Mouse (Mus musculus): ENCODE data around the gene Caskin2. TPM values are rescaled to one million over a fixed set of nuclear protein-coding genes. Genes with fewer than 3 reads are reported as not detected.

The Caskin2 gene
- polyA plus RNA-seq, 1 experiment from 2014 or later: 11.2 TPM

DNA sequence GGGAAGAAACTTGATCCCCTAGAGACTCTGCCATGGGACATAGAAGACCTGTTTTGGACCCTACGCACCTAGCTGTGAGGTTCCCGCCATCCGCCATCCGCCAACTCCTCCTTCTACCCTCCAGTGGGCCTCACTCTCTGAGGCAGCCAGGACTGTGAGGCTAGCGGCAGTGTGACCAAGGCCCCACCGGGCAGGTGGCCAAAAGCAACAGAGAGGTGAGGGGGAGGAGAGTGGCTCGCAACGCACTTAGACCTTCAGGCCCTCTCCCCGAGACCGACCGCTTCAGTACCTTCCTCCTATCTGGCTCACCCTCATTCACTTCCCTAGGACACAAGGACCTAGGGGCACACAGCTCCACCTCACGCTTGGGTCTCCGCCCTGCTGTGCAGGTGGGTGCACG, 3.1 kb downstream of the Caskin2 start:
- Histone ChIP-seq H3K4me3 (ENCODE audit: low read length) (peak overlapping the region; percentile 97), H3K27ac (ENCODE audit: low read length) (peak overlapping the region; percentile 75), H3K9me3 (ENCODE audit: control insufficient read depth, low read length) (no peaks in the 10 kb centered on the region), H3K4me1 (ENCODE audit: control insufficient read depth, insufficient read depth, low read length) (peaks cover 52% of the 10 kb centered on the region), H3K27me3 (replicated peaks; ENCODE audit: control insufficient read depth, insufficient read depth, low read length) (no peaks in the 10 kb centered on the region), H3K36me3 (ENCODE audit: control insufficient read depth, insufficient read depth, low read length) (peaks cover 7% of the 10 kb centered on the region; the same call in 1 of the 2 replicates), H3K4me2 (ENCODE audit: low read depth, low read length) (peak overlapping the region; percentile 90), H3K9ac (ENCODE audit: low read depth, low read length) (peak overlapping the region; percentile 95)
- 59% methylated on average over 14 of the region's 14 CpGs for WGBS
- ATAC-seq: no peak

DNA sequence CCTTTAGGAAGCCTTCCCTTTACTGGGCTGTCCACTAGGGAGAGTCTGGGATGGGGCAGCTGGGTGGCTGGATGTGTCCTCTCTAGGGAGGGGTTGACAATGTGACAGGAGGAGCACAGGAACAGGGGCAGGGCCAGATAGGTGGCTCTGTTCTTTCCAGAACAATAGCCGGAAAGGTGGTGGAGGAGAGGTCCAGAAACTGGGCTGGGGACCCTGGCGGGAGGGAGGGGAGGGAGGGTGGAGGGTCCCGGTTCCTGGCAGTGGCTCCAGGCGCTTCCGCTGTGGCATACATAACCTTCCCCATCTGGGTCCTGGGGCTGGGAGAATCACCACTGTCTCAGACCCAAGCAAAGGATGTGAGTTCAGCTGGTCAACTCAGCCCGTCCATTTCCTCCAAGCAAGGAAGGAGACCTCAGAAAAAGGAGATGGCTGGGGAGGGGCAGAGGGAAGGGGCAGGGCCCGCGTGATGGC, 4.1 kb downstream of the Caskin2 start:
- peaks cover 48% of the 10 kb centered on the region for H3K4me1 ChIP-seq (ENCODE audit: control insufficient read depth, insufficient read depth, low read length)
- no peaks in the 10 kb centered on the region for H3K27me3 ChIP-seq (replicated peaks; ENCODE audit: control insufficient read depth, insufficient read depth, low read length)
- H3K4me2 ChIP-seq (ENCODE audit: low read depth, low read length): peak overlapping the region; percentile 90
- peak overlapping the region; percentile 75 for H3K27ac ChIP-seq (ENCODE audit: low read length)
- WGBS: 53% methylated on average over 8 of the region's 8 CpGs
- no peak overlapping the region for H3K4me3 ChIP-seq (ENCODE audit: low read length)
- H3K36me3 ChIP-seq (ENCODE audit: control insufficient read depth, insufficient read depth, low read length): peaks cover 16% of the 10 kb centered on the region
- ATAC-seq: no peak
- H3K9me3 ChIP-seq (ENCODE audit: control insufficient read depth, low read length): no peaks in the 10 kb centered on the region
- H3K9ac ChIP-seq (ENCODE audit: low read depth, low read length): peak overlapping the region; percentile 50; the same call in 1 of the 2 replicates

DNA sequence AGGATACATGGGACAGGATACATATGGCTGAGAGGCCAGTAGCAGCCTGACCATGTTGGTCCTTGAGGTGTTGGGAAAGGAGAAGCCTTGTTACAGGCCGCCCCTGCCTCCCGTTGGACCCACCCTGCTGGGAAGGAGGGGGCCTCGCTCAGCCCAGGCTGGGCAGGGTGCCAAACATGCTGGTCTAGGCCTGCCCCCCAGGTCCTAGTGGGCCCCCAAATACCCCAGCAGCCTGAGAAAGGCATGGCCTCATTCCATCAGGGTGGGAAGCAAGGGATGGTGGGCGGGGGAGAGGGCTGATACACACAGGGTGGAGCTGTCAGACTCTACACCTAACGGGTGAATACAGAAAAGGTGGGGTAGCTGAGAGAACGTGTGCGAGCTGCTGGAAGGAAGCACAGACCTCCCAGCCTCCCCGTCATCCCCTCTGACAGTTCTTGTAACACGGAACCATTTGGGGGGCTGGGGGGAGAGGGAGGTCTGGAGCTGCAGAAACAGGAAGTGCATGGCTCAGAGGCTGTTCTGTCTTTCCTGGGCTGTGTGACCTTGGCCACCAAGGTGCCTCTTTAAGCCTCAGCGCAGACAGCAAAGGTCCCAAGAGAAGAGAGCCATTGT, 4.6 kb downstream of the Caskin2 start:
- Histone ChIP-seq H3K27ac (ENCODE audit: low read length) (peak overlapping the region; percentile 75), H3K27me3 (replicated peaks; ENCODE audit: control insufficient read depth, insufficient read depth, low read length) (no peaks in the 10 kb centered on the region), H3K36me3 (ENCODE audit: control insufficient read depth, insufficient read depth, low read length) (peaks cover 17% of the 10 kb centered on the region), H3K9ac (ENCODE audit: low read depth, low read length) (peak overlapping the region; percentile 50; the same call in 1 of the 2 replicates), H3K4me1 (ENCODE audit: control insufficient read depth, insufficient read depth, low read length) (peaks cover 46% of the 10 kb centered on the region), H3K4me3 (ENCODE audit: low read length) (no peak overlapping the region), H3K4me2 (ENCODE audit: low read depth, low read length) (peak overlapping the region; percentile 90), H3K9me3 (ENCODE audit: control insufficient read depth, low read length) (no peaks in the 10 kb centered on the region)
- ATAC-seq: no peak
- WGBS: 29% methylated on average over 10 of the region's 10 CpGs

DNA sequence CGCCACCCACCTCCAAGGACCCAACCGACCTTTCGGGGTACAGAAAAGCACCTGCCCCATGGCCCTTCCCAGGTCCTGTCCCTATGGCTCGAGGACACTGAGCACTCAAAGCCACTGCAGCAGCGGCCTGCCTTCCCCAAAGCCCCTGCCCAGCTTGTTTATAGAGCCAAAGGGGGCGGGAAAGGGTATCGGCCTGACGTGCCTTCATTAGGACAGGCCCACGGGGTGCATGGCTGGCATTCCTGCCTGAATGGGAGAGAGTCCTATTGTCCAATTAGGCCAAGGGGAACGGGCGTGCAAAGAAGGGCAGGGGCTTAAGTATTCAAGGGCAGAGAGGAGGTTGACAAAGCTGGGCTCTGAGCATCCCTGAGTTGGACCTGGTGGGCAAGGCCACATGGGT, 5.5 kb downstream of the Caskin2 start:
- 77% methylated on average over 11 of the region's 11 CpGs for WGBS
- ATAC-seq: no peak
- Histone ChIP-seq H3K27me3 (replicated peaks; ENCODE audit: control insufficient read depth, insufficient read depth, low read length) (no peaks in the 10 kb centered on the region), H3K4me1 (ENCODE audit: control insufficient read depth, insufficient read depth, low read length) (peaks cover 46% of the 10 kb centered on the region), H3K4me3 (ENCODE audit: low read length) (no peak overlapping the region), H3K36me3 (ENCODE audit: control insufficient read depth, insufficient read depth, low read length) (peaks cover 22% of the 10 kb centered on the region), H3K27ac (ENCODE audit: low read length) (no peak overlapping the region; the same call in 1 of the 2 replicates), H3K4me2 (ENCODE audit: low read depth, low read length) (no peak overlapping the region), H3K9ac (ENCODE audit: low read depth, low read length) (peak overlapping the region; percentile 19; the same call in 1 of the 2 replicates), H3K9me3 (ENCODE audit: control insufficient read depth, low read length) (no peaks in the 10 kb centered on the region)

DNA sequence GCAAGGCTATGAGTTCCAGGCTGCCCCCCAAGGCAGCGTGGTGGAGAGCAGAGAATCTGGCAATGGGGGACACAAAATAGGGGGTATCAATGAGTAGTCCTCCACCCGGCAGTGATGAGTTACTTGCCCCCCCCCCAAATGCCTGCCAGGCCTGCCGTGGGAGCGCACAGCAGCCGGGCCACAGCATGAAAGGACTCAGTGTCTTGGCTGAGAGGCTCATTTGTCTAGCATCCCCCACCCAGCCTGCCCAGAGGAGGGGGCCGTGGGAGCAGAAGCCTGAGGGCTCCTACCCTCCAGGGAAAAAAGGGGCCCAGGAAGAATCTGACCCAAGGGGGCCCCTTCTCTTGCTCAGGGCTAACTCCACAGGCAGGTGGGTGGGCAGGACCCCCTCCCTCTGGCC, 6.1 kb downstream of the Caskin2 start:
- 78% methylated on average over 6 of the region's 6 CpGs for WGBS
- Histone ChIP-seq H3K36me3 (ENCODE audit: control insufficient read depth, insufficient read depth, low read length) (peaks cover 27% of the 10 kb centered on the region), H3K4me3 (ENCODE audit: low read length) (no peak overlapping the region), H3K4me1 (ENCODE audit: control insufficient read depth, insufficient read depth, low read length) (peaks cover 41% of the 10 kb centered on the region), H3K4me2 (ENCODE audit: low read depth, low read length) (no peak overlapping the region), H3K27ac (ENCODE audit: low read length) (no peak overlapping the region), H3K9me3 (ENCODE audit: control insufficient read depth, low read length) (no peaks in the 10 kb centered on the region), H3K9ac (ENCODE audit: low read depth, low read length) (no peak overlapping the region), H3K27me3 (replicated peaks; ENCODE audit: control insufficient read depth, insufficient read depth, low read length) (no peaks in the 10 kb centered on the region)
- ATAC-seq: no peak

- WGBS: 93% methylated on average over 10 of the region's 10 CpGs
- no peak for ATAC-seq
- no peaks in the 10 kb centered on the region for H3K27me3 ChIP-seq (replicated peaks; ENCODE audit: control insufficient read depth, insufficient read depth, low read length)
- H3K9me3 ChIP-seq (ENCODE audit: control insufficient read depth, low read length): no peaks in the 10 kb centered on the region
- no peak overlapping the region for H3K4me2 ChIP-seq (ENCODE audit: low read depth, low read length)
- H3K27ac ChIP-seq (ENCODE audit: low read length): no peak overlapping the region
- H3K4me1 ChIP-seq (ENCODE audit: control insufficient read depth, insufficient read depth, low read length): peaks cover 31% of the 10 kb centered on the region
- H3K9ac ChIP-seq (ENCODE audit: low read depth, low read length): no peak overlapping the region
- peaks cover 36% of the 10 kb centered on the region for H3K36me3 ChIP-seq (ENCODE audit: control insufficient read depth, insufficient read depth, low read length)
- no peak overlapping the region for H3K4me3 ChIP-seq (ENCODE audit: low read length)
Measured at GRCm38 (mm10) chr11:115806154-115806553, 7.3 kb downstream of the Caskin2 start.

DNA sequence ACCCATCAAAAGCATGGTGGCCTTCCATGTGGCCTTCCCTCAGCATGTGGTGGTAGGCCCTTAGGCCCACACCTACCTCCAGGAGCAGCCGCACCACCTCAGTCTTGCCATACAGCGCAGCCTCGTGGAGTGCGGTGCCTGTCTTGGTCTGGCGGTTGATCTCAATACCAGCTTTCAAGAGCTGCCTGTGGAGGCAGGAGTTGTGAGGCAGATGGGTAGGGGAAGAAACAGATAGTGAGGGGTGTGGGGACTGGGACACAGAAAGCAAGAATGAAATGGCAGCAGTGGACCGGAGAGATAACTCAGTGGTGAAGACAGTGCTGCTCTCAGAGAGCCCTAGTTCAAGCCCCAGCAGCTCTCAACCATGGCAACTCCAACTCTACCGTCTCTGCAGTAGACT, 8.4 kb downstream of the Caskin2 start:
- no peak overlapping the region for H3K4me3 ChIP-seq (ENCODE audit: low read length)
- no peaks in the 10 kb centered on the region for H3K9me3 ChIP-seq (ENCODE audit: control insufficient read depth, low read length)
- no peak for ATAC-seq
- WGBS: 95% methylated on average over 7 of the region's 7 CpGs
- peaks cover 21% of the 10 kb centered on the region for H3K4me1 ChIP-seq (ENCODE audit: control insufficient read depth, insufficient read depth, low read length)
- peaks cover 42% of the 10 kb centered on the region for H3K36me3 ChIP-seq (ENCODE audit: control insufficient read depth, insufficient read depth, low read length)
- H3K27me3 ChIP-seq (replicated peaks; ENCODE audit: control insufficient read depth, insufficient read depth, low read length): no peaks in the 10 kb centered on the region
- no peak overlapping the region for H3K27ac ChIP-seq (ENCODE audit: low read length)
- no peak overlapping the region for H3K9ac ChIP-seq (ENCODE audit: low read depth, low read length)
- no peak overlapping the region for H3K4me2 ChIP-seq (ENCODE audit: low read depth, low read length)

DNA sequence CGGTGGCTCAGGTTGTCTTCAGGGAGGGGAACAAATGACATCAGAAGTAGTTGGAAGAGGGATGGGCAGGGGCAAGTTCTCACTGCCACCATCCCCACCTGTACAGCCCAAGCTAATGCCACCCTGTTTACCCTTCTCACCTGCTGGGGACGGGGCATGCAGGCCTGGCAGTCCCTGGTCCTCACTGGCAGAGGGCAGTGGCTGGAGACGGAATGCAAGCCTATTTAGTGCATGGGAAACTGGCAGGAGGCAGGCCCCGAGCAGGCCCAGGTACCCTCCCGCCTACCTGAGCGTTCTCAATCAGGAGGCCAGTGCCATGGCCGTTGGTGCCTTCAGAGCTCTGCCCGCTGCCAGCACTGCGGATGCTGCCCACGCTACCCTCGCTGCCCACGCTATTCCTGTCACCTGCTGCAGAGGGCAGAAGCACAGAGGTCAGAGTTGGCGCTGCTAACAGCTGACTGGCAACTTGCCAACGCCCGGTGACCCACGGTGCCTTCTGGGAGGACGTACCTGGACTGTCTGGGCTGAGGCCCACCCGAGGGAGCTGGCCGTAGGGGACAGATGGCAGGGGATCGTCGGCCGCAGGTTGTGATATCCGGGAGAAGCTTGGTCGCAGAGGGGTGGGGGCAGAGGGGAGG, 10.2 kb downstream of the Caskin2 start:
- no peak overlapping the region for H3K4me2 ChIP-seq (ENCODE audit: low read depth, low read length)
- peaks cover 3% of the 10 kb centered on the region for H3K4me1 ChIP-seq (ENCODE audit: control insufficient read depth, insufficient read depth, low read length)
- 92% methylated on average over 24 of the region's 24 CpGs for WGBS
- H3K27me3 ChIP-seq (replicated peaks; ENCODE audit: control insufficient read depth, insufficient read depth, low read length): no peaks in the 10 kb centered on the region
- no peaks in the 10 kb centered on the region for H3K9me3 ChIP-seq (ENCODE audit: control insufficient read depth, low read length)
- no peak for ATAC-seq
- H3K9ac ChIP-seq (ENCODE audit: low read depth, low read length): no peak overlapping the region
- no peak overlapping the region for H3K4me3 ChIP-seq (ENCODE audit: low read length)
- H3K27ac ChIP-seq (ENCODE audit: low read length): no peak overlapping the region
- peaks cover 48% of the 10 kb centered on the region for H3K36me3 ChIP-seq (ENCODE audit: control insufficient read depth, insufficient read depth, low read length)

GRCm38 (mm10) chr11:115800981-115801380, 12.5 kb downstream of the Caskin2 start:
- peaks cover 41% of the 10 kb centered on the region for H3K36me3 ChIP-seq (ENCODE audit: control insufficient read depth, insufficient read depth, low read length)
- no peak overlapping the region for H3K4me2 ChIP-seq (ENCODE audit: low read depth, low read length)
- H3K4me1 ChIP-seq (ENCODE audit: control insufficient read depth, insufficient read depth, low read length): no peaks in the 10 kb centered on the region
- H3K4me3 ChIP-seq (ENCODE audit: low read length): no peak overlapping the region
- no peak overlapping the region for H3K27ac ChIP-seq (ENCODE audit: low read length)
- no peaks in the 10 kb centered on the region for H3K27me3 ChIP-seq (replicated peaks; ENCODE audit: control insufficient read depth, insufficient read depth, low read length)
- H3K9ac ChIP-seq (ENCODE audit: low read depth, low read length): no peak overlapping the region
- WGBS: 88% methylated on average over 18 of the region's 18 CpGs
- ATAC-seq: no peak
- no peaks in the 10 kb centered on the region for H3K9me3 ChIP-seq (ENCODE audit: control insufficient read depth, low read length)

Measured in intestine, embryonic 16.5 days (tissue).